Mouse (Mus musculus) common myeloid progenitor, adult 5-6 weeks (primary cell): ENCODE data around the gene Patj. TPM values are rescaled to one million over a fixed set of nuclear protein-coding genes. Genes with fewer than 3 reads are reported as not detected.

Experiments used
- ATAC-seq: replicated peaks from 2 replicates; pipeline ENCODE4 v1.8.0; 2016; ENCODE audit warnings: low read depth, mild to moderate bottlenecking, moderate TSS enrichment, inconsistent platforms; ENCODE audit not compliant: poor library complexity, severe bottlenecking
- total RNA-seq: library from RNA; stranded (forward); fragments of 200-1000, 187-1606 nt; gene quantifications from 2 replicates; pipeline ENCODE4 v1.2.3, GENCODE M21; 2017

Gene Patj
- total RNA-seq, 1 experiment from 2014 or later, result 12.5 TPM

DNA sequence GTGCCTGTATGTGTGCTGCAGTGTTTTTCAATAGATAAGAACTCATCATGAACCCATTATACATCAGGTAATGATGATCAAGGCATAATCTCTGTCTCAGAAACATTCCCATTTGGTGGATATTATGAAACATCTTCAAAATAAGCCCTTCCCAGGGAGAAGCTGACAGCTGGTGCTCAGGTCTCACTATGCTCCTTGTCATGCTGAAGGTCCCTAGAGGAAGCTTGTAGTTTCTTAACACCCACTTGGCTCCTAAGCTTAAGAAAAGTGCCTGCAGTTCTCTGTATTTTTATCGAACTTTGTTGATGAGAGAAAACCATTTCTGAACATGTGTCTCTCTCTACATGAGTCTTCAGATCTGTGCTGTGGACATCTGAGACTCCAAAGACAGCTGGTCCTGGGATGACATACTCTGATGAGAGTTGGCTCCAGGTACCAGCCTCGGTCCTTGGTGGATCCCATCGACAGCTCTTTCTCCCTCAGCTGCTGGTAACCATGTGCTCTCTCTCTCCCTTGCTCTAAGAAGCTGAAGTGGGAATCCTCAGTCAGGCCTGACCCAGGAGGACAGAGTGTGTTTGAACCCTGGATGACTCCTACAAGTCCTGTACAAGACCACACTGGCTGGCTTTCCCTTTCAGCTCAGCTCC is 363.4 kb downstream of the Patj start:
- no peak for ATAC-seq

DNA sequence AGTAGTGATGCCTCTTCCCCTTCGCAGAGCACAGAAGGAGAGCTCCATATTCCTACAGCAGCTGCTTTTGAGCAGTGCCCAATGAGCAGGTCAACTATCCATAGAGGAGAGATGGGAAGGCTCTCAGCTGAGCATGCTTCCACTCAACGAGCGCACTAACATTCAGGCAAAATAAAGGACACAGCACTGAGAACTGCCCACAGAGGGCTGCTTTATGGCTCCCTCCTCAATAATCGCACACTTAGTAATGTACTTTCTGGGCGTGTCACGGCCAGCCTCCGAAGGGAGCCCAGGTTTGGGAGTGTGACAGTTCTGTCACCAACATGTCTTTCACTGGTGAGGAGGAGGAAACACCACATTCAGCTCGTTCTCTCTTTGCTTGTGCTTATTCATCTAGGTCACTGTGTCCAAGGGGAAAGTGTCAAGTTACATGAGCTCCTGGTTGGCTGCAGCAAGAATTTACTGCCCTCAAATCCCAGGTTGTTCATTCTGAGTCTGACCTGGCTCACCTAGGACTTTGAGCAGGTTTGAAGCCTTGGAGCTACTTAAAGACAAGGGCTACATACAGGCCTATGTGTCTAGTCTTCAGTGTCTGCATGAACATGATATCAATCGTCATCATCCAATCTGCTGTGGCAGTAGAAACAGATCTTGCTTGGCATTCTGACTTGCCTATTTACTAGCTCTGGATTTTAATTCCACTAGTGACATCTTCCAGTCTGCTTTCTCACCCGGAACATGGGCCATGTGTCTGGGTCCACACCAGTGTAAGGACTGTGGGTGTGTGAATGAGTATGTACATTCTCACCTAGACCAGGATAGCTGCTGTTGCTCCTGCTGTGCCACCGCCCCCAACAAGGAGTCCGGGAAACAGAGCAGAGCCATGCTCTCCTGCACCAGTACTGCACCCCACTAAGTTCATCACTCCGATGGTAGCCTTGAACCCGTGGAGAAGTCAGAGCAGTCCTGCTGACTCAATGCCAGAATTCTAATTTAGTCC is 371.8 kb downstream of the Patj start:
- ATAC-seq, result no peak

Other genes starting within 250 kb of the Patj start
- 16.3 and 26.7 TPM in 2 replicates for gene Tm2d1, start 12.5 kb upstream of the Patj start, total RNA-seq